Mouse (Mus musculus): ENCODE measurements at regions not wholly inside any gene's neighbourhood (a gene's known extent, or its start where the extent isn't known, plus 50 kb on each side); places are given as distances from the start of the nearest gene placed in this dataset.

GRCm38 (mm10) chr11:14769008-14769407 lies 169.9 kb downstream of the Pom121l12 start:
- Histone ChIP-seq H3K4me3 (ENCODE audit: low read length) (no peak overlapping the region), H3K27me3 (ENCODE audit: insufficient read depth, low read length) (no peaks in the 10 kb centered on the region), H3K9ac (replicated peaks; ENCODE audit: low read length) (no peak overlapping the region), H3K9me3 (ENCODE audit: low read length) (no peaks in the 10 kb centered on the region), H3K4me2 (ENCODE audit: low read depth, low read length) (no peak overlapping the region), H3K36me3 (ENCODE audit: insufficient read depth, low read length) (no peaks in the 10 kb centered on the region), H3K27ac (no peak overlapping the region), H3K4me1 (ENCODE audit: insufficient read depth, low read length) (no peaks in the 10 kb centered on the region)
- peak; percentile 14 for DNase-seq (ENCODE audit: low spot score)
- ATAC-seq, result no peak
- 38% methylated on average over 1 of the region's 1 CpGs for WGBS
- no peak for TF ChIP-seq CTCF (IDR thresholded peaks at IDR 0.05; ENCODE audit: low read depth)

- Histone ChIP-seq H3K4me3 (ENCODE audit: low read length) (no peak overlapping the region), H3K27ac (peak overlapping the region; percentile 36; the same call in 1 of the 2 replicates), H3K4me1 (ENCODE audit: insufficient read depth, low read length) (no peaks in the 10 kb centered on the region), H3K9ac (replicated peaks; ENCODE audit: low read length) (no peak overlapping the region), H3K36me3 (ENCODE audit: insufficient read depth, low read length) (no peaks in the 10 kb centered on the region), H3K4me2 (ENCODE audit: low read depth, low read length) (peak overlapping the region; percentile 35; the same call in 1 of the 2 replicates), H3K9me3 (ENCODE audit: low read length) (no peaks in the 10 kb centered on the region), H3K27me3 (ENCODE audit: insufficient read depth, low read length) (no peaks in the 10 kb centered on the region)
- ATAC-seq (peak; percentile 63; the same call in 1 of the 2 replicates), DNase-seq (ENCODE audit: low spot score) (peak; percentile 45)
- TF ChIP-seq CTCF (IDR thresholded peaks at IDR 0.05; ENCODE audit: low read depth), result no peak
- WGBS, result 27% methylated on average over 9 of the region's 9 CpGs
Measured at GRCm38 (mm10) chr11:14769448-14770357, 170.6 kb downstream of the Pom121l12 start.

- no peaks in the 10 kb centered on the region for H3K4me1 ChIP-seq (ENCODE audit: insufficient read depth, low read length)
- H3K27me3 ChIP-seq (ENCODE audit: insufficient read depth, low read length), result no peaks in the 10 kb centered on the region
- H3K9ac ChIP-seq (replicated peaks; ENCODE audit: low read length), result no peak overlapping the region
- H3K4me2 ChIP-seq (ENCODE audit: low read depth, low read length), result no peak overlapping the region
- no peaks in the 10 kb centered on the region for H3K9me3 ChIP-seq (ENCODE audit: low read length)
- DNase-seq (ENCODE audit: low spot score) (no peak), ATAC-seq (no peak)
- H3K36me3 ChIP-seq (ENCODE audit: insufficient read depth, low read length), result no peaks in the 10 kb centered on the region
- 35% methylated on average over 1 of the region's 1 CpGs for WGBS
- no peak overlapping the region for H3K27ac ChIP-seq
- H3K4me3 ChIP-seq (ENCODE audit: low read length), result no peak overlapping the region
- no peak for TF ChIP-seq CTCF (IDR thresholded peaks at IDR 0.05; ENCODE audit: low read depth)
Measured at GRCm38 (mm10) chr11:14798314-14798713, 199.2 kb downstream of the Pom121l12 start.

GRCm38 (mm10) chr11:14799227-14799626 lies 200.2 kb downstream of the Pom121l12 start:
- no peak overlapping the region for H3K4me3 ChIP-seq (ENCODE audit: low read length)
- no peaks in the 10 kb centered on the region for H3K27me3 ChIP-seq (ENCODE audit: insufficient read depth, low read length)
- H3K4me1 ChIP-seq (ENCODE audit: insufficient read depth, low read length), result no peaks in the 10 kb centered on the region
- no peaks in the 10 kb centered on the region for H3K9me3 ChIP-seq (ENCODE audit: low read length)
- no peak for ATAC-seq
- H3K4me2 ChIP-seq (ENCODE audit: low read depth, low read length), result no peak overlapping the region
- H3K9ac ChIP-seq (replicated peaks; ENCODE audit: low read length), result no peak overlapping the region
- H3K27ac ChIP-seq, result no peak overlapping the region
- 42% methylated on average over 3 of the region's 3 CpGs for WGBS
- H3K36me3 ChIP-seq (ENCODE audit: insufficient read depth, low read length), result no peaks in the 10 kb centered on the region
- no peak for DNase-seq (ENCODE audit: low spot score)
- no peak for TF ChIP-seq CTCF (IDR thresholded peaks at IDR 0.05; ENCODE audit: low read depth)

- Histone ChIP-seq H3K27ac (no peak overlapping the region), H3K9me3 (ENCODE audit: low read length) (no peaks in the 10 kb centered on the region), H3K9ac (replicated peaks; ENCODE audit: low read length) (no peak overlapping the region), H3K27me3 (ENCODE audit: insufficient read depth, low read length) (no peaks in the 10 kb centered on the region), H3K4me1 (ENCODE audit: insufficient read depth, low read length) (no peaks in the 10 kb centered on the region), H3K4me2 (ENCODE audit: low read depth, low read length) (no peak overlapping the region), H3K4me3 (ENCODE audit: low read length) (no peak overlapping the region), H3K36me3 (ENCODE audit: insufficient read depth, low read length) (no peaks in the 10 kb centered on the region)
- ATAC-seq, result no peak
- WGBS, result 29% methylated on average over 2 of the region's 2 CpGs
- peak; percentile 63 for DNase-seq (ENCODE audit: low spot score)
- TF ChIP-seq CTCF (IDR thresholded peaks at IDR 0.05; ENCODE audit: low read depth), result no peak
Measured at GRCm38 (mm10) chr11:14818936-14819335, 219.9 kb downstream of the Pom121l12 start.

All from hindbrain, postnatal 0 days (tissue).